Mouse (Mus musculus) neural tube, embryonic 11.5 days (tissue): ENCODE results near the gene Zfp646. TPM values are rescaled to one million over a fixed set of nuclear protein-coding genes. Genes with fewer than 3 reads are reported as not detected.

ENCODE experiments used
- ATAC-seq: fragments of 200-750 bp; cut with Nextera tagmentation; 2 replicates; pipeline ENCODE4 v1.8.0; 2017; ENCODE audit warnings: moderate number of reproducible peaks, mild to moderate bottlenecking, moderate TSS enrichment, moderate library complexity; ENCODE audit not compliant: insufficient read depth, low FRiP score, low TSS enrichment
- DNase-seq: peaks from one replicate; pipeline ENCODE4 v3.0.0-alpha.2; 2015; ENCODE audit warnings: low spot score
- H3K27ac ChIP-seq: fragments of 300-500 bp; sonication (generic); 2 replicates; pipeline ENCODE4 v1.5.1; 2014; ENCODE audit warnings: low read depth, mild to moderate bottlenecking, low read length
- H3K27me3 ChIP-seq: fragments of 300-500 bp; sonication (generic); 2 replicates; pipeline ENCODE4 v1.6.1; 2014; ENCODE audit warnings: mild to moderate bottlenecking, low read length, mixed read lengths; ENCODE audit not compliant: control insufficient read depth, insufficient read depth
- H3K36me3 ChIP-seq: fragments of 300-500 bp; sonication (generic); 2 replicates; pipeline ENCODE4 v1.6.1; 2014; ENCODE audit warnings: mild to moderate bottlenecking, low read length, moderate library complexity, mixed read lengths; ENCODE audit not compliant: control insufficient read depth, insufficient read depth
- H3K4me1 ChIP-seq: fragments of 300-500 bp; sonication (generic); 2 replicates; pipeline ENCODE4 v1.6.1; 2014; ENCODE audit warnings: low read length, mixed read lengths; ENCODE audit not compliant: control insufficient read depth, insufficient read depth
- H3K4me2 ChIP-seq: fragments of 300-500 bp; sonication (generic); 2 replicates; pipeline ENCODE4 v1.6.1; 2014; ENCODE audit warnings: low read depth, mild to moderate bottlenecking, moderate library complexity
- H3K4me3 ChIP-seq: fragments of 300-500 bp; sonication (generic); 2 replicates; pipeline ENCODE4 v1.5.1; 2014; ENCODE audit warnings: low read depth, low read length
- H3K9ac ChIP-seq: fragments of 300-500 bp; sonication (generic); 2 replicates; pipeline ENCODE4 v1.6.1; 2014; ENCODE audit warnings: mild to moderate bottlenecking, low read length
- H3K9me3 ChIP-seq: fragments of 300-500 bp; sonication (generic); 2 replicates; pipeline ENCODE4 v1.6.1; 2016; ENCODE audit warnings: low read length; ENCODE audit not compliant: control insufficient read depth
- WGBS: fragments of 180-500 bp; shearing (Covaris S2); extraction: QIAGEN DNeasy Blood & Tissue Kit; methylation state at CpG from one replicate; pipeline ENCODE4 v1.1.7; 2014; 5-methylcytosine and 5-hydroxymethylcytosine counted together
- polyA plus RNA-seq: library from polyadenylated mRNA; unstranded; fragments of >200 nt; fragmentation: Nextera tagmentation; extraction: Ambion mirVana; gene quantifications from 2 replicates; pipeline ENCODE4 v1.2.1, GENCODE M21; 2014

The Zfp646 gene
- polyA plus RNA-seq, 1 experiment from 2014 or later = 21.9 TPM

- Histone ChIP-seq H3K27ac (no peak overlapping the region), H3K4me1 (no peaks in the 10 kb centered on the region), H3K4me3 (no peak overlapping the region), H3K4me2 (no peak overlapping the region), H3K9ac (no peak overlapping the region), H3K9me3 (no peaks in the 10 kb centered on the region), H3K36me3 (peaks cover 3% of the 10 kb centered on the region; the same call in 1 of the 2 replicates), H3K27me3 (no peaks in the 10 kb centered on the region)
- DNase-seq (no peak), ATAC-seq (no peak)
- WGBS = 70% methylated on average over 8 of the region's 8 CpGs
Observed at GRCm38 (mm10) chr7:127921516-127921915, 45.5 kb downstream of the Zfp646 start.

- no peaks in the 10 kb centered on the region for H3K27me3 ChIP-seq
- no peak overlapping the region for H3K4me2 ChIP-seq
- ATAC-seq (no peak), DNase-seq (no peak)
- H3K36me3 ChIP-seq = peaks cover 3% of the 10 kb centered on the region
- H3K4me1 ChIP-seq = no peaks in the 10 kb centered on the region
- no peak overlapping the region for H3K4me3 ChIP-seq
- H3K9ac ChIP-seq = no peak overlapping the region
- no peaks in the 10 kb centered on the region for H3K9me3 ChIP-seq
- no peak overlapping the region for H3K27ac ChIP-seq
- 86% methylated on average over 6 of the region's 6 CpGs for WGBS
Observed at GRCm38 (mm10) chr7:127922451-127923275, 46.6 kb downstream of the Zfp646 start.

GRCm38 (mm10) chr7:127923714-127924113 is 47.7 kb downstream of the Zfp646 start:
- Histone ChIP-seq H3K4me1 (no peaks in the 10 kb centered on the region), H3K4me2 (no peak overlapping the region), H3K27ac (no peak overlapping the region), H3K4me3 (no peak overlapping the region), H3K9ac (no peak overlapping the region), H3K27me3 (peaks cover 3% of the 10 kb centered on the region; the same call in 1 of the 2 replicates), H3K9me3 (no peaks in the 10 kb centered on the region), H3K36me3 (peaks cover 3% of the 10 kb centered on the region)
- DNase-seq (no peak), ATAC-seq (no peak)
- 88% methylated on average over 5 of the region's 5 CpGs for WGBS

GRCm38 (mm10) chr7:127925252-127925651 is 49.2 kb downstream of the Zfp646 start:
- H3K4me1 ChIP-seq = no peaks in the 10 kb centered on the region
- no peak overlapping the region for H3K9ac ChIP-seq
- no peak for ATAC-seq
- 87% methylated on average over 5 of the region's 5 CpGs for WGBS
- no peaks in the 10 kb centered on the region for H3K9me3 ChIP-seq
- peaks cover 3% of the 10 kb centered on the region for H3K36me3 ChIP-seq
- DNase-seq = no peak
- peaks cover 16% of the 10 kb centered on the region for H3K27me3 ChIP-seq
- H3K4me3 ChIP-seq = no peak overlapping the region
- no peak overlapping the region for H3K27ac ChIP-seq
- no peak overlapping the region for H3K4me2 ChIP-seq

- Histone ChIP-seq H3K4me1 (no peaks in the 10 kb centered on the region), H3K4me2 (no peak overlapping the region), H3K27ac (no peak overlapping the region), H3K9me3 (no peaks in the 10 kb centered on the region), H3K4me3 (no peak overlapping the region), H3K27me3 (peaks cover 18% of the 10 kb centered on the region), H3K9ac (no peak overlapping the region), H3K36me3 (peaks cover 3% of the 10 kb centered on the region)
- DNase-seq (no peak), ATAC-seq (no peak)
- 95% methylated on average over 8 of the region's 8 CpGs for WGBS
Observed at GRCm38 (mm10) chr7:127926066-127926465, 50.0 kb downstream of the Zfp646 start.

GRCm38 (mm10) chr7:127926846-127927245 is 50.8 kb downstream of the Zfp646 start:
- H3K9me3 ChIP-seq = no peaks in the 10 kb centered on the region
- H3K9ac ChIP-seq = no peak overlapping the region
- H3K4me3 ChIP-seq = no peak overlapping the region
- peaks cover 3% of the 10 kb centered on the region for H3K36me3 ChIP-seq
- WGBS = 87% methylated on average over 11 of the region's 11 CpGs
- ATAC-seq (no peak), DNase-seq (no peak)
- no peak overlapping the region for H3K4me2 ChIP-seq
- H3K27ac ChIP-seq = no peak overlapping the region
- H3K27me3 ChIP-seq = peaks cover 18% of the 10 kb centered on the region
- H3K4me1 ChIP-seq = no peaks in the 10 kb centered on the region

GRCm38 (mm10) chr7:127927726-127928125 is 51.7 kb downstream of the Zfp646 start:
- Histone ChIP-seq H3K4me2 (no peak overlapping the region), H3K27me3 (peaks cover 18% of the 10 kb centered on the region), H3K9ac (no peak overlapping the region), H3K4me3 (no peak overlapping the region), H3K27ac (no peak overlapping the region), H3K36me3 (peaks cover 3% of the 10 kb centered on the region), H3K9me3 (no peaks in the 10 kb centered on the region), H3K4me1 (no peaks in the 10 kb centered on the region)
- DNase-seq = no peak
- 88% methylated on average over 11 of the region's 11 CpGs for WGBS
- ATAC-seq = no peak

GRCm38 (mm10) chr7:127928596-127928995 is 52.6 kb downstream of the Zfp646 start:
- Histone ChIP-seq H3K36me3 (peaks cover 3% of the 10 kb centered on the region), H3K27me3 (peaks cover 18% of the 10 kb centered on the region), H3K9me3 (no peaks in the 10 kb centered on the region), H3K4me2 (no peak overlapping the region), H3K4me1 (no peaks in the 10 kb centered on the region), H3K4me3 (no peak overlapping the region), H3K27ac (no peak overlapping the region), H3K9ac (no peak overlapping the region)
- ATAC-seq (no peak), DNase-seq (no peak)
- WGBS = 59% methylated on average over 5 of the region's 5 CpGs

GRCm38 (mm10) chr7:127929923-127930322 is 53.9 kb downstream of the Zfp646 start, which contains the start of gene Prss8:
TSS of gene Prss8 (minus strand) at chr7:127930104.
- Histone ChIP-seq H3K4me2 (no peak within 1 kb of the TSS), H3K9ac (no peak within 1 kb of the TSS), H3K27me3 (peaks cover 18% of the 10 kb centered on the region), H3K27ac (no peak within 1 kb of the TSS), H3K4me1 (no peaks in the 10 kb centered on the region), H3K9me3 (no peaks in the 10 kb centered on the region), H3K4me3 (no peak within 1 kb of the TSS), H3K36me3 (peaks cover 3% of the 10 kb centered on the region)
- DNase-seq = no peak
- 4% methylated on average over 6 of the region's 6 CpGs for WGBS
- no peak for ATAC-seq
